Mouse (Mus musculus): ENCODE data around the gene Arg2. TPM values are rescaled to one million over a fixed set of nuclear protein-coding genes. Genes with fewer than 3 reads are reported as not detected.
A peak's percentile ranks its signal among the peaks of the same experiment; 100 is the strongest.

Gene Arg2
- polyA plus RNA-seq, 1 experiment from 2014 or later: 0.46 TPM

GRCm38 (mm10) chr12:79141384-79141783 is 10.8 kb downstream of the Arg2 start:
- Histone ChIP-seq H3K4me3 (ENCODE audit: low read depth, low read length) (no peak overlapping the region), H3K4me1 (replicated peaks; ENCODE audit: control insufficient read depth, insufficient read depth, low read length) (no peaks in the 10 kb centered on the region), H3K4me2 (ENCODE audit: low read length) (no peak overlapping the region), H3K9me3 (ENCODE audit: control insufficient read depth, low read length) (no peaks in the 10 kb centered on the region), H3K9ac (ENCODE audit: low read length) (no peak overlapping the region), H3K27ac (ENCODE audit: low read depth) (no peak overlapping the region), H3K36me3 (ENCODE audit: control insufficient read depth, insufficient read depth, low read length) (no peaks in the 10 kb centered on the region), H3K27me3 (replicated peaks; ENCODE audit: control insufficient read depth, insufficient read depth, low read length) (no peaks in the 10 kb centered on the region)
- DNase-seq (ENCODE audit: low spot score): no peak
- no peak for ATAC-seq (replicated peaks; ENCODE audit: low FRiP score, low TSS enrichment, low read depth)

DNA sequence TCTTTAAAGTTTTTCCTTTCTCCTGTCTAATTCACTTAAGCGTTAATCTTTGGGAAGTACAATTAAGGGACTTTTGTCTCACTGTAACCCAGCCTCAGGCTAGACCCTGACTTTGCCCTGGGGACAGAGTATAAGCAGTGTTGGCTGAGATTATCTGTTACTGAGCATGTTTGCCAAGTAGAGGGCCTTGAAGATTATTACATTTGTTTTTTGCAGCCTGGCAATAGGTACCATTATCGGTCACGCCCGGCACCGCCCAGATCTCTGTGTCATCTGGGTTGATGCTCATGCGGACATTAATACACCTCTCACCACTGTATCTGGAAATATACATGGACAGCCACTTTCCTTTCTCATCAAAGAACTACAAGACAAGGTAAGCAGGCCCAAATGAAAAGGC is 19.1 kb downstream of the Arg2 start:
- 93% methylated on average over 6 of the region's 6 CpGs for WGBS
- Histone ChIP-seq H3K27me3 (replicated peaks; ENCODE audit: control insufficient read depth, insufficient read depth, low read length) (no peaks in the 10 kb centered on the region), H3K27ac (ENCODE audit: low read depth) (no peak overlapping the region), H3K9me3 (ENCODE audit: control insufficient read depth, low read length) (no peaks in the 10 kb centered on the region), H3K4me3 (ENCODE audit: low read depth, low read length) (no peak overlapping the region), H3K9ac (ENCODE audit: low read length) (no peak overlapping the region), H3K4me2 (ENCODE audit: low read length) (no peak overlapping the region), H3K36me3 (ENCODE audit: control insufficient read depth, insufficient read depth, low read length) (peaks cover 13% of the 10 kb centered on the region), H3K4me1 (replicated peaks; ENCODE audit: control insufficient read depth, insufficient read depth, low read length) (no peaks in the 10 kb centered on the region)
- DNase-seq (ENCODE audit: low spot score) (no peak), ATAC-seq (replicated peaks; ENCODE audit: low FRiP score, low TSS enrichment, low read depth) (no peak)

DNA sequence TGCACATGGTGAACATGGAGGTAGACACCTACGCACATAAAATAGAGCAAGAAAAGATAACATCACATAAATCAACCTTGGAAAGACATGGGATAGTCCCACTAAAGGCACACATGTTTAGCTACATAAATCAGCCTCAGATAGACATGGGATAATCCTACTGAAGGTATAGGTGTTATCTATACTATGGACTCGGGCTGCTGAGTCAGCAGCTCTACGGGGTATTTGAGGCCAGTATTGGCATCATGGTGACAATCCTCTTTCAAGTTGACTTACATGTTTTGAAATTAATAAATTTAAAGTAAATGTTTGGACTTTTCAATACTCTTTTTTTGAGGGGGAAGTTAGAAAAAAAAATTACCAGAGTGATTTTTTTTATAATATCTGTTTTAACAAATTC is 32.3 kb downstream of the Arg2 start:
- peaks cover 75% of the 10 kb centered on the region for H3K36me3 ChIP-seq (ENCODE audit: control insufficient read depth, insufficient read depth, low read length)

DNA sequence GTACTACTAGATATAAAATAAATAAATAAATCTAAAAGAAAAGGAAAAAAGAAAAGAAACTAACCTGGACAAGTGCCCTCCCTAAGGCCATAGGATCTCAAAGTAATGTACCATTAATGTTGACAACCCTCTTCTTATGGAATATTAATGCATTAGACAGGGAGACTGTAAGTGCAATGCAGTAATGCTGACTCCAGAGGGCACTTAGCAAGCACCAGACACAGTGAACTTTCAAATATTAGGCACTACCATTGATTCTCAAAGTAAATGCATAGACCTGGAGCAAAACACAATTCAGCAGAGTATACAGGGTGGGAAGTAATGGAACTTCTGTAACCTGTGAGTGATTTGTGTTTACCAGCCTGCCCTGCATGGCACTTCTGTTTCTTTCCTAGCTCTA is 38.6 kb downstream of the Arg2 start:
- no peaks in the 10 kb centered on the region for H3K9me3 ChIP-seq (ENCODE audit: control insufficient read depth, low read length)
- DNase-seq (ENCODE audit: low spot score): no peak
- no peak overlapping the region for H3K27ac ChIP-seq (ENCODE audit: low read depth)
- no peak for ATAC-seq (replicated peaks; ENCODE audit: low FRiP score, low TSS enrichment, low read depth)
- H3K36me3 ChIP-seq (ENCODE audit: control insufficient read depth, insufficient read depth, low read length): peaks cover 17% of the 10 kb centered on the region
- H3K4me2 ChIP-seq (ENCODE audit: low read length): no peak overlapping the region
- H3K4me3 ChIP-seq (ENCODE audit: low read depth, low read length): no peak overlapping the region
- no peak overlapping the region for H3K9ac ChIP-seq (ENCODE audit: low read length)
- no peaks in the 10 kb centered on the region for H3K27me3 ChIP-seq (replicated peaks; ENCODE audit: control insufficient read depth, insufficient read depth, low read length)
- H3K4me1 ChIP-seq (replicated peaks; ENCODE audit: control insufficient read depth, insufficient read depth, low read length): peaks cover 6% of the 10 kb centered on the region

More for the DNA sequence above, 32.3 kb downstream of the Arg2 start:
- Histone ChIP-seq H3K27ac (ENCODE audit: low read depth) (no peak overlapping the region), H3K4me3 (ENCODE audit: low read depth, low read length) (no peak overlapping the region), H3K9me3 (ENCODE audit: control insufficient read depth, low read length) (no peaks in the 10 kb centered on the region), H3K4me1 (replicated peaks; ENCODE audit: control insufficient read depth, insufficient read depth, low read length) (no peaks in the 10 kb centered on the region), H3K4me2 (ENCODE audit: low read length) (no peak overlapping the region), H3K27me3 (replicated peaks; ENCODE audit: control insufficient read depth, insufficient read depth, low read length) (no peaks in the 10 kb centered on the region), H3K9ac (ENCODE audit: low read length) (no peak overlapping the region)
- WGBS: 86% methylated on average over 3 of the region's 3 CpGs
- no peak for ATAC-seq (replicated peaks; ENCODE audit: low FRiP score, low TSS enrichment, low read depth)
- DNase-seq (ENCODE audit: low spot score): no peak

- H3K27me3 ChIP-seq (replicated peaks; ENCODE audit: control insufficient read depth, insufficient read depth, low read length): no peaks in the 10 kb centered on the region
- no peak overlapping the region for H3K27ac ChIP-seq (ENCODE audit: low read depth)
- no peaks in the 10 kb centered on the region for H3K9me3 ChIP-seq (ENCODE audit: control insufficient read depth, low read length)
- H3K4me3 ChIP-seq (ENCODE audit: low read depth, low read length): no peak overlapping the region
- H3K4me1 ChIP-seq (replicated peaks; ENCODE audit: control insufficient read depth, insufficient read depth, low read length): peaks cover 6% of the 10 kb centered on the region
- no peak overlapping the region for H3K4me2 ChIP-seq (ENCODE audit: low read length)
- no peak overlapping the region for H3K9ac ChIP-seq (ENCODE audit: low read length)
- WGBS: 83% methylated on average over 3 of the region's 3 CpGs
- DNase-seq (ENCODE audit: low spot score) (no peak), ATAC-seq (replicated peaks; ENCODE audit: low FRiP score, low TSS enrichment, low read depth) (no peak)
- peaks cover 17% of the 10 kb centered on the region for H3K36me3 ChIP-seq (ENCODE audit: control insufficient read depth, insufficient read depth, low read length)
Observed at GRCm38 (mm10) chr12:79170421-79170820, 39.8 kb downstream of the Arg2 start.

GRCm38 (mm10) chr12:79171269-79171995 is 40.9 kb downstream of the Arg2 start:
- H3K4me2 ChIP-seq (ENCODE audit: low read length): peak overlapping the region; percentile 57
- peaks cover 22% of the 10 kb centered on the region for H3K36me3 ChIP-seq (ENCODE audit: control insufficient read depth, insufficient read depth, low read length)
- no peak overlapping the region for H3K27ac ChIP-seq (ENCODE audit: low read depth)
- no peaks in the 10 kb centered on the region for H3K9me3 ChIP-seq (ENCODE audit: control insufficient read depth, low read length)
- peak overlapping the region; percentile 87 for H3K4me3 ChIP-seq (ENCODE audit: low read depth, low read length)
- H3K27me3 ChIP-seq (replicated peaks; ENCODE audit: control insufficient read depth, insufficient read depth, low read length): no peaks in the 10 kb centered on the region
- ATAC-seq (replicated peaks; ENCODE audit: low FRiP score, low TSS enrichment, low read depth) (no peak), DNase-seq (ENCODE audit: low spot score) (no peak)
- WGBS: 30% methylated on average over 12 of the region's 12 CpGs
- peaks cover 6% of the 10 kb centered on the region for H3K4me1 ChIP-seq (replicated peaks; ENCODE audit: control insufficient read depth, insufficient read depth, low read length)
- peak overlapping the region; percentile 84 for H3K9ac ChIP-seq (ENCODE audit: low read length)

- H3K4me1 ChIP-seq (replicated peaks; ENCODE audit: control insufficient read depth, insufficient read depth, low read length): peaks cover 6% of the 10 kb centered on the region
- peak; percentile 97 for DNase-seq (ENCODE audit: low spot score)
- peak within 1 kb of the TSS; percentile 87 for H3K4me3 ChIP-seq (ENCODE audit: low read depth, low read length)
- H3K9me3 ChIP-seq (ENCODE audit: control insufficient read depth, low read length): no peaks in the 10 kb centered on the region
- peaks cover 29% of the 10 kb centered on the region for H3K36me3 ChIP-seq (ENCODE audit: control insufficient read depth, insufficient read depth, low read length)
- H3K27me3 ChIP-seq (replicated peaks; ENCODE audit: control insufficient read depth, insufficient read depth, low read length): no peaks in the 10 kb centered on the region
- under 1% methylated on average over 73 of the region's 73 CpGs for WGBS
- H3K9ac ChIP-seq (ENCODE audit: low read length): peak within 1 kb of the TSS; percentile 84
- ATAC-seq (replicated peaks; ENCODE audit: low FRiP score, low TSS enrichment, low read depth): peak; percentile 97
- peak within 1 kb of the TSS; percentile 95 for H3K27ac ChIP-seq (ENCODE audit: low read depth)
- H3K4me2 ChIP-seq (ENCODE audit: low read length): peak within 1 kb of the TSS; percentile 57
Observed at GRCm38 (mm10) chr12:79172019-79172941, 41.7 kb downstream of the Arg2 start, which contains the start of gene Vti1b. Gene Vti1b (minus strand): TSS chr12:79172667.

GRCm38 (mm10) chr12:79173721-79174120 is 43.1 kb downstream of the Arg2 start:
- peaks cover 40% of the 10 kb centered on the region for H3K36me3 ChIP-seq (ENCODE audit: control insufficient read depth, insufficient read depth, low read length)
- H3K4me1 ChIP-seq (replicated peaks; ENCODE audit: control insufficient read depth, insufficient read depth, low read length): peaks cover 6% of the 10 kb centered on the region
- H3K9ac ChIP-seq (ENCODE audit: low read length): no peak overlapping the region
- no peak overlapping the region for H3K27ac ChIP-seq (ENCODE audit: low read depth)
- H3K9me3 ChIP-seq (ENCODE audit: control insufficient read depth, low read length): no peaks in the 10 kb centered on the region
- WGBS: 81% methylated on average over 5 of the region's 5 CpGs
- ATAC-seq (replicated peaks; ENCODE audit: low FRiP score, low TSS enrichment, low read depth) (no peak), DNase-seq (ENCODE audit: low spot score) (no peak)
- H3K27me3 ChIP-seq (replicated peaks; ENCODE audit: control insufficient read depth, insufficient read depth, low read length): no peaks in the 10 kb centered on the region
- no peak overlapping the region for H3K4me2 ChIP-seq (ENCODE audit: low read length)
- H3K4me3 ChIP-seq (ENCODE audit: low read depth, low read length): no peak overlapping the region

All from intestine, embryonic 14.5 days (tissue).